Mouse (Mus musculus) heart, postnatal 14 days (tissue): ENCODE measurements around the gene Rnf141. TPM values are rescaled to one million over a fixed set of nuclear protein-coding genes. Genes with fewer than 3 reads are reported as not detected.

Experiments
- DNase-seq, 2 experiments: peaks; one replicate each; pipeline ENCODE4 v3.0.0; 2021 to 2022
- intact Hi-C: fragments of 180-260 bp; cut with DNase I; formaldehyde crosslinking; loops from one replicate; pipeline ENCODE4 v1.15.1; 2025
- microRNA-seq, 2 experiments: library from miRNA; unstranded; fragments of <30 nt; microRNA quantifications; one replicate each; pipeline ENCODE4 v1.2.0; 2021 to 2022
- total RNA-seq, 2 experiments: library from RNA; stranded (reverse); gene quantifications; 2 replicates each; pipeline ENCODE4 v1.2.3; 2021

The Rnf141 gene
- total RNA-seq, 2 experiments from 2014 or later = 36.8 to 44.0 TPM

GRCm38 (mm10) chr7:110773204-110774002 is 70.9 kb downstream of the Rnf141 start:
- intact Hi-C loops = no loop called here

GRCm38 (mm10) chr7:110772343-110772742 is 71.9 kb downstream of the Rnf141 start:
- intact Hi-C loops = no loop called here
- DNase-seq = no peak

More at GRCm38 (mm10) chr7:110773204-110774002, 70.9 kb downstream of the Rnf141 start:
- peak; percentile 61 to 63 for DNase-seq

- no peak for DNase-seq
- intact Hi-C loops = no loop called here
Measured at GRCm38 (mm10) chr7:110770949-110771348, 73.3 kb downstream of the Rnf141 start.

- intact Hi-C loops = no loop called here
- DNase-seq = peak; percentile 23 to 42
Measured at GRCm38 (mm10) chr7:110769094-110769493, 75.2 kb downstream of the Rnf141 start.

GRCm38 (mm10) chr7:110768451-110769064 is 75.7 kb downstream of the Rnf141 start:
- peak; percentile 60 to 66 for DNase-seq
- intact Hi-C loops = no loop called here

- intact Hi-C loops = no loop called here
Measured at GRCm38 (mm10) chr7:110768001-110768400, 76.3 kb downstream of the Rnf141 start, which contains the start of gene Ampd3. Ampd3 (plus strand) TSS chr7:110768206.

GRCm38 (mm10) chr7:110762605-110763180 is 81.6 kb downstream of the Rnf141 start:
- DNase-seq = no peak
- intact Hi-C loops = no loop called here

More at GRCm38 (mm10) chr7:110768001-110768400, 76.3 kb downstream of the Rnf141 start, which contains the start of gene Ampd3:
- peak; percentile 44 to 46 for DNase-seq

GRCm38 (mm10) chr7:110756440-110756839 is 87.8 kb downstream of the Rnf141 start:
- intact Hi-C loops = no loop called here
- DNase-seq = no peak

GRCm38 (mm10) chr7:110753926-110754330 is 90.3 kb downstream of the Rnf141 start:
- intact Hi-C loops = no loop called here
- peak; percentile 22 to 26 for DNase-seq

GRCm38 (mm10) chr7:110753310-110753709 is 90.9 kb downstream of the Rnf141 start:
- intact Hi-C loops = no loop called here
- no peak for DNase-seq

GRCm38 (mm10) chr7:110751634-110752033 is 92.6 kb downstream of the Rnf141 start:
- intact Hi-C loops = no loop called here

GRCm38 (mm10) chr7:110750834-110751233 is 93.4 kb downstream of the Rnf141 start:
- intact Hi-C loops = no loop called here
- no peak for DNase-seq

More at GRCm38 (mm10) chr7:110751634-110752033, 92.6 kb downstream of the Rnf141 start:
- DNase-seq = no peak

Small RNAs within 50 kb of the gene (microRNA-seq; reads per million reads assigned to microRNA genes)
- gene Gm47282 = 0 reads per million in 2 experiments

Other genes with a start within 250 kb of the Rnf141 start
- 10 to 100 TPM; 47.4 to 54.3 TPM for gene Sbf2, start 229.5 kb downstream of the Rnf141 start, total RNA-seq
- 10 to 100 TPM in 1 of 2 experiments, 1 to 10 TPM in 1; 9.8 to 15.5 TPM for gene Adm, start 216.8 kb downstream of the Rnf141 start, total RNA-seq
- gene Ampd3, start 76.3 kb downstream of the Rnf141 start, total RNA-seq = 10 to 100 TPM; 41.2 to 41.7 TPM
- gene Lyve1, start 18.8 kb upstream of the Rnf141 start, total RNA-seq = 10 to 100 TPM; 21.5 to 22.8 TPM
- gene Mrvi1, start 138.0 kb upstream of the Rnf141 start, total RNA-seq = 10 to 100 TPM; 15.6 to 18.4 TPM
- gene Ctr9, start 184.5 kb upstream of the Rnf141 start, total RNA-seq = 10 to 100 TPM; 21.8 to 25.2 TPM
- 1,000 to 10,000 TPM in 1 of 2 experiments, 100 to 1,000 TPM in 1; 934 to 1,085 TPM for gene Eif4g2, start 238.6 kb upstream of the Rnf141 start, total RNA-seq